Mouse (Mus musculus): ENCODE measurements around the gene Nrg3. TPM values are rescaled to one million over a fixed set of nuclear protein-coding genes. Genes with fewer than 3 reads are reported as not detected.
"Not testable (repeated sequence)": the region's sequence is repeated elsewhere in the genome, so short reads cannot be mapped to it uniquely, and the experiment has no call there.

The Nrg3 gene
- polyA plus RNA-seq, 1 experiment from 2014 or later, result 0.49 TPM

DNA sequence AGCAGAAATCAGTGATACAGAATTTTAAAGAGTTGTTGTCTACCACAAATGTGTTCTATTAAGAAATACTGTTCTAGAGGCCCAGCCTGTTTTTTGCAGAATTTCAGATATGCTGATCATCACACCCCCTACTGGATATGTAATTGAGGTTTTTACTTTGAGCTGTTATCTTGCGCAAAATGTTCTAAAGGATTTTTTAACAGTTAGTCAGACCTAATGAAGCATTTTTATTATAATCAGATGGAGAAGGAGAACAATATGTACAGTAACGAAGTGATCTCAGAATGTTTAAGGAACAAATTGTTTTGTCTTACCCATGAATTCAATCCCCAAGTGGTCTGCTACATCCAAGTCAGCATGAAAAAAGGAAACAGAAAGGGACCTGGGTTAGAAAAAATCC is 963.9 kb downstream of the Nrg3 start:
- Histone ChIP-seq H3K27ac (replicated peaks; ENCODE audit: low read depth, low read length) (no peak overlapping the region), H3K4me2 (ENCODE audit: low read depth, low read length) (no peak overlapping the region), H3K4me3 (ENCODE audit: low read depth, low read length) (no peak overlapping the region), H3K27me3 (replicated peaks; ENCODE audit: control insufficient read depth, insufficient read depth, low read length) (no peaks in the 10 kb centered on the region), H3K9ac (ENCODE audit: low read depth, low read length) (no peak overlapping the region), H3K9me3 (ENCODE audit: control insufficient read depth, low read length) (no peaks in the 10 kb centered on the region), H3K4me1 (ENCODE audit: control insufficient read depth, insufficient read depth, low read length) (no peaks in the 10 kb centered on the region), H3K36me3 (ENCODE audit: control insufficient read depth, insufficient read depth, low read length) (no peaks in the 10 kb centered on the region)
- ATAC-seq (ENCODE audit: low read depth), result no peak
- WGBS, result 86% methylated on average over 2 of the region's 2 CpGs
- DNase-seq (ENCODE audit: low spot score), result no peak

DNA sequence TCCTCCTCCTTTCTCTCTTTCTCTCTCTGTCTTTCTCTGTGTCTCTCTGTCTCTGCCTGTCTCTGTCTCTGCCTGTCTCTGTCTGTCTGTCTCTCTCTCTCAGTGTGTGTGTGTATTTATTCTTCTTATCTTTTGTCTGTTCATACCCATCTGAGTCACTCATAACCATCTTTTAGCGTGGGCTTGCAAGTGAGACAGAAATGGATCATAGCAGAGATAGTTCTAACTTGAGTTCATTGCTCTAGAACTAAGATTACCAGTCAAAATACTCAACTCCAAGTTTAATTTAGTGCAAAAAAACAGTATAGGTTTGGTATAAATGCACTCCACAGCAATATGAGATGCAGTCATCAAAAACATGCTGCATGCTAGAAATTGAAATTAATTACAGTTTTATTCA is 977.9 kb downstream of the Nrg3 start:
- H3K4me3 ChIP-seq (ENCODE audit: low read depth, low read length), result no peak overlapping the region
- no peak overlapping the region for H3K9ac ChIP-seq (ENCODE audit: low read depth, low read length)
- WGBS, result 65% methylated on average over 1 of the region's 1 CpGs
- no peak for DNase-seq (ENCODE audit: low spot score)
- H3K36me3 ChIP-seq (ENCODE audit: control insufficient read depth, insufficient read depth, low read length), result no peaks in the 10 kb centered on the region
- H3K4me1 ChIP-seq (ENCODE audit: control insufficient read depth, insufficient read depth, low read length), result no peaks in the 10 kb centered on the region
- H3K4me2 ChIP-seq (ENCODE audit: low read depth, low read length), result no peak overlapping the region
- H3K27ac ChIP-seq (replicated peaks; ENCODE audit: low read depth, low read length), result no peak overlapping the region
- H3K9me3 ChIP-seq (ENCODE audit: control insufficient read depth, low read length), result no peaks in the 10 kb centered on the region
- no peaks in the 10 kb centered on the region for H3K27me3 ChIP-seq (replicated peaks; ENCODE audit: control insufficient read depth, insufficient read depth, low read length)
- ATAC-seq (ENCODE audit: low read depth), result no peak

GRCm38 (mm10) chr14:38447086-38447485 is 1025.8 kb downstream of the Nrg3 start:
- H3K4me2 ChIP-seq (ENCODE audit: low read depth, low read length), result no peak overlapping the region
- H3K4me1 ChIP-seq (ENCODE audit: control insufficient read depth, insufficient read depth, low read length), result no peaks in the 10 kb centered on the region
- 87% methylated on average over 2 of the region's 2 CpGs for WGBS
- no peak for DNase-seq (ENCODE audit: low spot score)
- no peak overlapping the region for H3K27ac ChIP-seq (replicated peaks; ENCODE audit: low read depth, low read length)
- H3K9ac ChIP-seq (ENCODE audit: low read depth, low read length), result no peak overlapping the region
- H3K9me3 ChIP-seq (ENCODE audit: control insufficient read depth, low read length), result no peaks in the 10 kb centered on the region
- no peak for ATAC-seq (ENCODE audit: low read depth)
- H3K4me3 ChIP-seq (ENCODE audit: low read depth, low read length), result no peak overlapping the region
- H3K36me3 ChIP-seq (ENCODE audit: control insufficient read depth, insufficient read depth, low read length), result no peaks in the 10 kb centered on the region
- H3K27me3 ChIP-seq (replicated peaks; ENCODE audit: control insufficient read depth, insufficient read depth, low read length), result no peaks in the 10 kb centered on the region

- no peak for ATAC-seq (ENCODE audit: low read depth)
- 86% methylated on average over 2 of the region's 2 CpGs for WGBS
These were observed 1028.1 kb downstream of the Nrg3 start for GRCm38 (mm10) chr14:38444788-38445187.

DNA sequence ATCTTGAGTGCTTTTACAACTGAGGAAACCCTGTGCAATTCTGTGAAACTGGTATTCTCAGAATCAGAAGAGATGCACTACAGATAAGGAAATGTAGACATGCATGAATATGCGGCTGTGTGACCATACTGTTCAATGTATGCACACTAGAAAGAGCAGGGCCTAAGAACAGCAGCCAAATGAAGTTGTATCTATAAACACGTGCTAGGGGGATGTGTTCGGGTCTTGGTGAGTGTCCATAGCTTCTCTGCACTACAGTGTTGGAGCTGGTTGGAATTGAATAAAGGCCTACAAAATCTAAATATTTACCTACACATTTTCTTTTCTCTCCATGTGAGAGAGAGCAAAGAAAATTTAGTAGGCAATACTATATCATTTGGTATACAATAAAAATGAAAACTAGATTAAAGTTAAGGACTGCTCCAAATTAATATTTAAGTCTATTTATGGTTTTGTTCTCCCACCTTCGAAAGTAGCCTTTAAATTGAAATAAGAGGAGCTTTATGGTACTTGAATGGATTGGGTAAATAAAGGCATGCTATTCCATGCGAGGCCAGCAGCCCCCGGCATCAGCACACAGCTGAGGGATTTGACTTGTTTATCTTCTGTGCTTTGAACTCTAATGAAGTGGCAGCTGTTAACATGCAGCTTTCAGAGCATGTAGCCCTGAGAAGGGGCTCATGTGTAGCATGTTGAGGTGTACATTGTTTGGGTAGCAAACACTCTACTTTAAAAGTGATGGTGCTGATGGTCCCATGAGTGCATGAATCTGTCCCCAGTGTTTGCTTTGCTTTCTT is 1038.9 kb downstream of the Nrg3 start:
- Histone ChIP-seq H3K4me3 (ENCODE audit: low read depth, low read length) (no peak overlapping the region), H3K9me3 (ENCODE audit: control insufficient read depth, low read length) (no peaks in the 10 kb centered on the region), H3K4me2 (ENCODE audit: low read depth, low read length) (no peak overlapping the region), H3K9ac (ENCODE audit: low read depth, low read length) (no peak overlapping the region), H3K27me3 (replicated peaks; ENCODE audit: control insufficient read depth, insufficient read depth, low read length) (no peaks in the 10 kb centered on the region), H3K36me3 (ENCODE audit: control insufficient read depth, insufficient read depth, low read length) (no peaks in the 10 kb centered on the region), H3K4me1 (ENCODE audit: control insufficient read depth, insufficient read depth, low read length) (no peaks in the 10 kb centered on the region), H3K27ac (replicated peaks; ENCODE audit: low read depth, low read length) (no peak overlapping the region)
- no peak for ATAC-seq (ENCODE audit: low read depth)
- DNase-seq (ENCODE audit: low spot score), result no peak
- 65% methylated on average over 6 of the region's 6 CpGs for WGBS

More at GRCm38 (mm10) chr14:38444788-38445187, 1028.1 kb downstream of the Nrg3 start:
- Histone ChIP-seq H3K4me3 (ENCODE audit: low read depth, low read length) (no peak overlapping the region), H3K9ac (ENCODE audit: low read depth, low read length) (no peak overlapping the region), H3K27me3 (replicated peaks; ENCODE audit: control insufficient read depth, insufficient read depth, low read length) (no peaks in the 10 kb centered on the region), H3K4me1 (ENCODE audit: control insufficient read depth, insufficient read depth, low read length) (no peaks in the 10 kb centered on the region), H3K36me3 (ENCODE audit: control insufficient read depth, insufficient read depth, low read length) (no peaks in the 10 kb centered on the region), H3K27ac (replicated peaks; ENCODE audit: low read depth, low read length) (no peak overlapping the region), H3K4me2 (ENCODE audit: low read depth, low read length) (no peak overlapping the region), H3K9me3 (ENCODE audit: control insufficient read depth, low read length) (no peaks in the 10 kb centered on the region)
- no peak for DNase-seq (ENCODE audit: low spot score)

GRCm38 (mm10) chr14:38374660-38375059 is 1098.2 kb downstream of the Nrg3 start:
- Histone ChIP-seq H3K9me3 (ENCODE audit: control insufficient read depth, low read length) (no peaks in the 10 kb centered on the region), H3K27me3 (replicated peaks; ENCODE audit: control insufficient read depth, insufficient read depth, low read length) (no peaks in the 10 kb centered on the region), H3K4me3 (ENCODE audit: low read depth, low read length) (no peak overlapping the region), H3K36me3 (ENCODE audit: control insufficient read depth, insufficient read depth, low read length) (no peaks in the 10 kb centered on the region), H3K4me1 (ENCODE audit: control insufficient read depth, insufficient read depth, low read length) (no peaks in the 10 kb centered on the region), H3K9ac (ENCODE audit: low read depth, low read length) (no peak overlapping the region), H3K27ac (replicated peaks; ENCODE audit: low read depth, low read length) (no peak overlapping the region), H3K4me2 (ENCODE audit: low read depth, low read length) (no peak overlapping the region)
- DNase-seq (ENCODE audit: low spot score), result no peak
- no peak for ATAC-seq (ENCODE audit: low read depth)

- DNase-seq (ENCODE audit: low spot score) (no peak), ATAC-seq (ENCODE audit: low read depth) (no peak)
- Histone ChIP-seq H3K9me3 (ENCODE audit: control insufficient read depth, low read length) (no peaks in the 10 kb centered on the region), H3K4me1 (ENCODE audit: control insufficient read depth, insufficient read depth, low read length) (no peaks in the 10 kb centered on the region), H3K27me3 (replicated peaks; ENCODE audit: control insufficient read depth, insufficient read depth, low read length) (no peaks in the 10 kb centered on the region), H3K4me3 (ENCODE audit: low read depth, low read length) (no peak overlapping the region), H3K9ac (ENCODE audit: low read depth, low read length) (no peak overlapping the region), H3K36me3 (ENCODE audit: control insufficient read depth, insufficient read depth, low read length) (no peaks in the 10 kb centered on the region), H3K4me2 (ENCODE audit: low read depth, low read length) (no peak overlapping the region), H3K27ac (replicated peaks; ENCODE audit: low read depth, low read length) (no peak overlapping the region)
These were observed 1131.9 kb downstream of the Nrg3 start for GRCm38 (mm10) chr14:38340967-38341366.

- not testable (repeated sequence) for H3K4me2 ChIP-seq (ENCODE audit: low read depth, low read length); H3K27ac ChIP-seq (replicated peaks; ENCODE audit: low read depth, low read length); H3K9ac ChIP-seq (ENCODE audit: low read depth, low read length); H3K36me3 ChIP-seq (ENCODE audit: control insufficient read depth, insufficient read depth, low read length); ATAC-seq (ENCODE audit: low read depth); H3K9me3 ChIP-seq (ENCODE audit: control insufficient read depth, low read length); H3K4me1 ChIP-seq (ENCODE audit: control insufficient read depth, insufficient read depth, low read length); H3K4me3 ChIP-seq (ENCODE audit: low read depth, low read length); DNase-seq (ENCODE audit: low spot score); H3K27me3 ChIP-seq (replicated peaks; ENCODE audit: control insufficient read depth, insufficient read depth, low read length)
- 87% methylated on average over 1 of the region's 1 CpGs for WGBS
These were observed 1150.0 kb downstream of the Nrg3 start for GRCm38 (mm10) chr14:38322841-38323240.

GRCm38 (mm10) chr14:38320619-38321340 is 1152.1 kb downstream of the Nrg3 start:
- ATAC-seq (ENCODE audit: low read depth), result no peak
- 94% methylated on average over 1 of the region's 1 CpGs for WGBS

More at GRCm38 (mm10) chr14:38320619-38321340, 1152.1 kb downstream of the Nrg3 start:
- no peak overlapping the region for H3K4me3 ChIP-seq (ENCODE audit: low read depth, low read length)
- H3K9ac ChIP-seq (ENCODE audit: low read depth, low read length), result no peak overlapping the region
- no peaks in the 10 kb centered on the region for H3K4me1 ChIP-seq (ENCODE audit: control insufficient read depth, insufficient read depth, low read length)
- no peak overlapping the region for H3K27ac ChIP-seq (replicated peaks; ENCODE audit: low read depth, low read length)
- H3K27me3 ChIP-seq (replicated peaks; ENCODE audit: control insufficient read depth, insufficient read depth, low read length), result no peaks in the 10 kb centered on the region
- no peaks in the 10 kb centered on the region for H3K9me3 ChIP-seq (ENCODE audit: control insufficient read depth, low read length)
- DNase-seq (ENCODE audit: low spot score), result no peak
- H3K36me3 ChIP-seq (ENCODE audit: control insufficient read depth, insufficient read depth, low read length), result no peaks in the 10 kb centered on the region
- H3K4me2 ChIP-seq (ENCODE audit: low read depth, low read length), result no peak overlapping the region

Data from embryonic facial prominence, embryonic 14.5 days (tissue).